ENCODE assay signal across 8 mouse cellular contexts in genomic region chr13:57983330-57983729, GRCm38 (mm10).
A peak's percentile ranks its signal among the peaks of the same experiment; 100 is the strongest.
DNase-seq lines count a peak whose midpoint lies in the region; TF ChIP-seq lines count a peak whose summit lies in the region.

No protein-coding gene starts in this region.

- H3K27ac ChIP-seq in layer of hippocampus, adult 2 months: no peak overlapping the region

- no peak for TF ChIP-seq CTCF in layer of hippocampus, adult 2 months (conservative IDR thresholded peaks at IDR 0.05)

- DNase-seq in adrenal gland, postnatal 10 days: peak; percentile 15
- no peak for DNase-seq in adrenal gland, postnatal 36 days
- DNase-seq in kidney, postnatal 10 days: peak; percentile 26
- no peak for DNase-seq in kidney, postnatal 14 days
- DNase-seq in thymus, postnatal 25 days: peak; percentile 13
- no peak for DNase-seq in thymus, postnatal 10 days (ENCODE audit: low spot score in 2 of 2)
- DNase-seq in retina, postnatal 7 days (ENCODE audit: low read depth, low spot score): peak; percentile 19
- no peak for DNase-seq in layer of hippocampus, adult 2 months (ENCODE audit: low spot score in 2 of 2)

- H3K4me3 ChIP-seq in layer of hippocampus, adult 2 months: no peak overlapping the region

Comparison
In these comparisons a context has a peak if more than half of its experiments do, and no peak if none do; other contexts are left out.
1. DNase-seq: peak in adrenal gland, postnatal 10 days (single experiment), kidney, postnatal 10 days (single experiment), thymus, postnatal 25 days (single experiment) and retina, postnatal 7 days (single experiment); none in adrenal gland, postnatal 36 days (0 of 2), kidney, postnatal 14 days (single experiment), thymus, postnatal 10 days (0 of 2) and layer of hippocampus, adult 2 months (0 of 2).